Mouse (Mus musculus) ES-Bruce4 (cell line): ENCODE data around the gene Rundc1.

Experiments
- CTCF ChIP-seq: IDR thresholded peaks from one replicate; pipeline ENCODE4 v1.8.1; 2011; ENCODE audit warnings: low read depth, low read length
- EP300 ChIP-seq: IDR thresholded peaks from 2 replicates; pipeline ENCODE4 v1.6.1; 2011; ENCODE audit warnings: low read depth, low read length; ENCODE audit not compliant: insufficient read depth
- POLR2A ChIP-seq: IDR thresholded peaks from one replicate; pipeline ENCODE4 v1.8.1; 2011; ENCODE audit warnings: low read length; ENCODE audit not compliant: insufficient read depth

GRCm38 (mm10) chr11:101442127-101442693 is 17.3 kb downstream of the Rundc1 start, which contains the start of gene Rpl27:
- TF ChIP-seq CTCF (peak; percentile 63), EP300 (peak; percentile 60; the same call in 1 of the 2 replicates), POLR2A (peak; percentile 42)
